Mouse (Mus musculus) hindbrain, postnatal 0 days (tissue): ENCODE measurements around the gene Suclg2. TPM values are rescaled to one million over a fixed set of nuclear protein-coding genes. Genes with fewer than 3 reads are reported as not detected.

Experiments
- ATAC-seq: fragments of 200-750 bp; cut with Nextera tagmentation; 2 replicates; pipeline ENCODE4 v1.8.0; 2017; ENCODE audit warnings: mild to moderate bottlenecking, moderate TSS enrichment, moderate library complexity
- DNase-seq: peaks from one replicate; pipeline ENCODE4 v3.0.0-alpha.2; 2015; ENCODE audit warnings: low spot score
- H3K27ac ChIP-seq: fragments of 300-500 bp; sonication (generic); 2 replicates; pipeline ENCODE4 v1.5.1; 2014; ENCODE audit warnings: mild to moderate bottlenecking
- H3K27me3 ChIP-seq: fragments of 300-500 bp; sonication (generic); 2 replicates; pipeline ENCODE4 v1.6.1; 2014; ENCODE audit warnings: low read length, mixed read lengths; ENCODE audit not compliant: insufficient read depth
- H3K36me3 ChIP-seq: fragments of 300-500 bp; sonication (generic); 2 replicates; pipeline ENCODE4 v1.6.1; 2014; ENCODE audit warnings: low read length, mixed read lengths; ENCODE audit not compliant: insufficient read depth
- H3K4me1 ChIP-seq: fragments of 300-500 bp; sonication (generic); 2 replicates; pipeline ENCODE4 v1.6.1; 2014; ENCODE audit warnings: antibody characterized with exemption, low read length, mixed read lengths; ENCODE audit not compliant: insufficient read depth
- H3K4me2 ChIP-seq: fragments of 300-500 bp; sonication (generic); 2 replicates; pipeline ENCODE4 v1.6.1; 2014; ENCODE audit warnings: low read depth, mild to moderate bottlenecking, low read length, moderate library complexity, mixed read lengths
- H3K4me3 ChIP-seq: fragments of 300-500 bp; sonication (generic); 2 replicates; pipeline ENCODE4 v1.5.1; 2014; ENCODE audit warnings: low read length
- H3K9ac ChIP-seq: fragments of 300-500 bp; sonication (generic); replicated peaks from 2 replicates; pipeline ENCODE4 v1.6.1; 2014; ENCODE audit warnings: mild to moderate bottlenecking, low read length, moderate library complexity, mixed read lengths
- H3K9me3 ChIP-seq: fragments of 300-500 bp; sonication (generic); 2 replicates; pipeline ENCODE4 v1.6.1; 2016; ENCODE audit warnings: low read length, mixed read lengths
- CTCF ChIP-seq: IDR thresholded peaks from 2 replicates; pipeline ENCODE4 v1.5.1; 2016; ENCODE audit warnings: antibody characterized with exemption, control low read depth, low read depth
- whole genome bisulfite sequencing: fragments of 180-500 bp; shearing (Covaris S2); extraction: QIAGEN DNeasy Blood & Tissue Kit; methylation state at CpG from one replicate; pipeline ENCODE4 v1.1.7; 2014; 5-methylcytosine and 5-hydroxymethylcytosine counted together
- polyA plus RNA-seq: library from polyadenylated mRNA; unstranded; fragments of >200 nt; fragmentation: Nextera tagmentation; extraction: Ambion mirVana; gene quantifications from 2 replicates; pipeline ENCODE4 v1.2.1, GENCODE M21; 2015
- total RNA-seq: library from RNA; depleted of rRNA; stranded (reverse); fragments of >200 nt; gene quantifications from 2 replicates; pipeline ENCODE4 v1.2.3, GENCODE M21; 2014

The Suclg2 gene
- total and polyA plus RNA-seq, 2 experiments from 2014 or later: 13.9 to 22.6 TPM

GRCm38 (mm10) chr6:95725281-95725680 lies 6.7 kb upstream of the Suclg2 start:
- no peak for DNase-seq
- 33% methylated on average over 6 of the region's 6 CpGs for WGBS

GRCm38 (mm10) chr6:95723361-95723760 lies 4.8 kb upstream of the Suclg2 start:
- Histone ChIP-seq H3K27ac (no peak overlapping the region), H3K9ac (no peak overlapping the region), H3K4me3 (no peak overlapping the region), H3K27me3 (no peaks in the 10 kb centered on the region; the same call in 1 of the 2 replicates), H3K4me2 (no peak overlapping the region), H3K36me3 (no peaks in the 10 kb centered on the region), H3K9me3 (no peaks in the 10 kb centered on the region), H3K4me1 (no peaks in the 10 kb centered on the region)
- 38% methylated on average over 6 of the region's 6 CpGs for WGBS
- TF ChIP-seq CTCF: no peak
- DNase-seq (no peak), ATAC-seq (no peak)

More at GRCm38 (mm10) chr6:95725281-95725680, 6.7 kb upstream of the Suclg2 start:
- Histone ChIP-seq H3K4me3 (no peak overlapping the region), H3K36me3 (no peaks in the 10 kb centered on the region), H3K9me3 (no peaks in the 10 kb centered on the region), H3K27me3 (no peaks in the 10 kb centered on the region; the same call in 1 of the 2 replicates), H3K27ac (no peak overlapping the region), H3K4me1 (no peaks in the 10 kb centered on the region), H3K9ac (no peak overlapping the region), H3K4me2 (no peak overlapping the region)
- no peak for TF ChIP-seq CTCF
- no peak for ATAC-seq

GRCm38 (mm10) chr6:95719791-95720190 lies 1.2 kb upstream of the Suclg2 start:
- WGBS: 80% methylated on average over 3 of the region's 3 CpGs
- Histone ChIP-seq H3K36me3 (no peaks in the 10 kb centered on the region), H3K4me3 (no peak overlapping the region), H3K27me3 (no peaks in the 10 kb centered on the region), H3K9ac (no peak overlapping the region), H3K27ac (no peak overlapping the region), H3K4me2 (no peak overlapping the region), H3K9me3 (no peaks in the 10 kb centered on the region), H3K4me1 (no peaks in the 10 kb centered on the region)
- no peak for DNase-seq
- TF ChIP-seq CTCF: no peak
- ATAC-seq: no peak

- no peaks in the 10 kb centered on the region for H3K36me3 ChIP-seq
- TF ChIP-seq CTCF: no peak
- ATAC-seq (peak; percentile 72), DNase-seq (peak; percentile 18)
- peak overlapping the region; percentile 76; the same call in 1 of the 2 replicates for H3K9ac ChIP-seq
- H3K27me3 ChIP-seq: no peaks in the 10 kb centered on the region
- H3K4me3 ChIP-seq: peak overlapping the region; percentile 85
- H3K27ac ChIP-seq: peak overlapping the region; percentile 80; the same call in 1 of the 2 replicates
- no peaks in the 10 kb centered on the region for H3K4me1 ChIP-seq
- H3K4me2 ChIP-seq: peak overlapping the region; percentile 96
- H3K9me3 ChIP-seq: no peaks in the 10 kb centered on the region
- no CpG with 5 or more reads among the region's 1 CpGs for WGBS
These were observed 351 bp upstream of the Suclg2 start for GRCm38 (mm10) chr6:95718969-95719333.

GRCm38 (mm10) chr6:95717071-95717470 lies 1.5 kb downstream of the Suclg2 start:
- H3K4me2 ChIP-seq: no peak overlapping the region
- H3K36me3 ChIP-seq: no peaks in the 10 kb centered on the region
- H3K27me3 ChIP-seq: no peaks in the 10 kb centered on the region
- H3K9ac ChIP-seq: no peak overlapping the region
- no peak overlapping the region for H3K4me3 ChIP-seq
- ATAC-seq (no peak), DNase-seq (no peak)
- WGBS: 81% methylated on average over 3 of the region's 3 CpGs
- TF ChIP-seq CTCF: no peak
- H3K9me3 ChIP-seq: no peaks in the 10 kb centered on the region
- no peaks in the 10 kb centered on the region for H3K4me1 ChIP-seq
- no peak overlapping the region for H3K27ac ChIP-seq

- DNase-seq: no peak
- TF ChIP-seq CTCF: no peak
- Histone ChIP-seq H3K9me3 (no peaks in the 10 kb centered on the region), H3K4me2 (no peak overlapping the region), H3K36me3 (no peaks in the 10 kb centered on the region), H3K27ac (no peak overlapping the region), H3K4me1 (no peaks in the 10 kb centered on the region), H3K4me3 (no peak overlapping the region), H3K27me3 (no peaks in the 10 kb centered on the region), H3K9ac (no peak overlapping the region)
- no peak for ATAC-seq
- 94% methylated on average over 5 of the region's 5 CpGs for WGBS
These were observed 2.1 kb downstream of the Suclg2 start for GRCm38 (mm10) chr6:95716476-95716875.

- H3K4me2 ChIP-seq: no peak overlapping the region
- 24% methylated on average over 5 of the region's 5 CpGs for WGBS
- DNase-seq (no peak), ATAC-seq (no peak)
- no peak for TF ChIP-seq CTCF
- H3K4me1 ChIP-seq: no peaks in the 10 kb centered on the region
- no peak overlapping the region for H3K4me3 ChIP-seq
- no peak overlapping the region for H3K27ac ChIP-seq
- H3K9ac ChIP-seq: no peak overlapping the region
- H3K36me3 ChIP-seq: no peaks in the 10 kb centered on the region
- no peaks in the 10 kb centered on the region for H3K27me3 ChIP-seq
- H3K9me3 ChIP-seq: no peaks in the 10 kb centered on the region
These were observed 5.4 kb downstream of the Suclg2 start for GRCm38 (mm10) chr6:95713245-95713644.
